Mouse (Mus musculus): ENCODE measurements around the gene Sipa1l3. TPM values are rescaled to one million over a fixed set of nuclear protein-coding genes. Genes with fewer than 3 reads are reported as not detected.

Gene Sipa1l3
- polyA plus RNA-seq, 1 experiment, result 29.4 TPM

GRCm38 (mm10) chr7:29430739-29431211, 87.7 kb downstream of the Sipa1l3 start:
- Histone ChIP-seq H3K9me3 (replicated peaks; ENCODE audit: control insufficient read depth, insufficient read depth, low read length, poor library complexity, severe bottlenecking) (no peaks in the 10 kb centered on the region), H3K9ac (ENCODE audit: low read depth, poor library complexity, severe bottlenecking) (no peak overlapping the region), H3K36me3 (ENCODE audit: control insufficient read depth, insufficient read depth, low read length, poor library complexity, severe bottlenecking) (no peaks in the 10 kb centered on the region), H3K4me1 (ENCODE audit: control insufficient read depth, insufficient read depth, low read length) (peaks cover 2% of the 10 kb centered on the region), H3K27ac (ENCODE audit: insufficient read depth, low read length) (no peak overlapping the region), H3K27me3 (ENCODE audit: control insufficient read depth, insufficient read depth, low read length, poor library complexity, severe bottlenecking) (no peaks in the 10 kb centered on the region), H3K4me3 (ENCODE audit: low read depth, low read length) (no peak overlapping the region)
- TF ChIP-seq POLR2A (IDR thresholded peaks at IDR 0.05; ENCODE audit: insufficient read depth, low read length), result no peak

GRCm38 (mm10) chr7:29426056-29426455, 92.4 kb downstream of the Sipa1l3 start:
- Histone ChIP-seq H3K27me3 (ENCODE audit: control insufficient read depth, insufficient read depth, low read length, poor library complexity, severe bottlenecking) (no peaks in the 10 kb centered on the region), H3K9me3 (replicated peaks; ENCODE audit: control insufficient read depth, insufficient read depth, low read length, poor library complexity, severe bottlenecking) (no peaks in the 10 kb centered on the region), H3K4me1 (ENCODE audit: control insufficient read depth, insufficient read depth, low read length) (peaks cover 1% of the 10 kb centered on the region), H3K27ac (ENCODE audit: insufficient read depth, low read length) (no peak overlapping the region), H3K9ac (ENCODE audit: low read depth, poor library complexity, severe bottlenecking) (no peak overlapping the region), H3K4me3 (ENCODE audit: low read depth, low read length) (no peak overlapping the region), H3K36me3 (ENCODE audit: control insufficient read depth, insufficient read depth, low read length, poor library complexity, severe bottlenecking) (no peaks in the 10 kb centered on the region)
- TF ChIP-seq EP300 (IDR thresholded peaks at IDR 0.05; ENCODE audit: insufficient read depth, low read depth, low read length) (no peak), CTCF (IDR thresholded peaks at IDR 0.05; ENCODE audit: low read depth, low read length) (no peak), POLR2A (IDR thresholded peaks at IDR 0.05; ENCODE audit: insufficient read depth, low read length) (no peak)

- H3K27ac ChIP-seq (ENCODE audit: insufficient read depth, low read length), result no peak overlapping the region
- no peaks in the 10 kb centered on the region for H3K36me3 ChIP-seq (ENCODE audit: control insufficient read depth, insufficient read depth, low read length, poor library complexity, severe bottlenecking)
- H3K9me3 ChIP-seq (replicated peaks; ENCODE audit: control insufficient read depth, insufficient read depth, low read length, poor library complexity, severe bottlenecking), result no peaks in the 10 kb centered on the region
- H3K27me3 ChIP-seq (ENCODE audit: control insufficient read depth, insufficient read depth, low read length, poor library complexity, severe bottlenecking), result no peaks in the 10 kb centered on the region
- H3K4me3 ChIP-seq (ENCODE audit: low read depth, low read length), result no peak overlapping the region
- peaks cover 1% of the 10 kb centered on the region for H3K4me1 ChIP-seq (ENCODE audit: control insufficient read depth, insufficient read depth, low read length)
- no peak overlapping the region for H3K9ac ChIP-seq (ENCODE audit: low read depth, poor library complexity, severe bottlenecking)
- TF ChIP-seq EP300 (IDR thresholded peaks at IDR 0.05; ENCODE audit: insufficient read depth, low read depth, low read length) (no peak), CTCF (IDR thresholded peaks at IDR 0.05; ENCODE audit: low read depth, low read length) (no peak), POLR2A (IDR thresholded peaks at IDR 0.05; ENCODE audit: insufficient read depth, low read length) (no peak)
Observed at GRCm38 (mm10) chr7:29425413-29425827, 93.0 kb downstream of the Sipa1l3 start.

- H3K9me3 ChIP-seq (replicated peaks; ENCODE audit: control insufficient read depth, insufficient read depth, low read length, poor library complexity, severe bottlenecking), result no peaks in the 10 kb centered on the region
- H3K36me3 ChIP-seq (ENCODE audit: control insufficient read depth, insufficient read depth, low read length, poor library complexity, severe bottlenecking), result no peaks in the 10 kb centered on the region
- no peaks in the 10 kb centered on the region for H3K27me3 ChIP-seq (ENCODE audit: control insufficient read depth, insufficient read depth, low read length, poor library complexity, severe bottlenecking)
- no peak overlapping the region for H3K9ac ChIP-seq (ENCODE audit: low read depth, poor library complexity, severe bottlenecking)
- H3K4me1 ChIP-seq (ENCODE audit: control insufficient read depth, insufficient read depth, low read length), result peaks cover 1% of the 10 kb centered on the region
- no peak overlapping the region for H3K27ac ChIP-seq (ENCODE audit: insufficient read depth, low read length)
- TF ChIP-seq CTCF (IDR thresholded peaks at IDR 0.05; ENCODE audit: low read depth, low read length) (no peak), EP300 (IDR thresholded peaks at IDR 0.05; ENCODE audit: insufficient read depth, low read depth, low read length) (no peak), POLR2A (IDR thresholded peaks at IDR 0.05; ENCODE audit: insufficient read depth, low read length) (no peak)
- H3K4me3 ChIP-seq (ENCODE audit: low read depth, low read length), result no peak overlapping the region
Observed at GRCm38 (mm10) chr7:29424690-29425089, 93.8 kb downstream of the Sipa1l3 start.

- Histone ChIP-seq H3K9me3 (replicated peaks; ENCODE audit: control insufficient read depth, insufficient read depth, low read length, poor library complexity, severe bottlenecking) (no peaks in the 10 kb centered on the region), H3K27me3 (ENCODE audit: control insufficient read depth, insufficient read depth, low read length, poor library complexity, severe bottlenecking) (no peaks in the 10 kb centered on the region), H3K9ac (ENCODE audit: low read depth, poor library complexity, severe bottlenecking) (no peak overlapping the region), H3K27ac (ENCODE audit: insufficient read depth, low read length) (no peak overlapping the region), H3K4me1 (ENCODE audit: control insufficient read depth, insufficient read depth, low read length) (peaks cover 6% of the 10 kb centered on the region), H3K36me3 (ENCODE audit: control insufficient read depth, insufficient read depth, low read length, poor library complexity, severe bottlenecking) (no peaks in the 10 kb centered on the region), H3K4me3 (ENCODE audit: low read depth, low read length) (no peak overlapping the region)
- TF ChIP-seq CTCF (IDR thresholded peaks at IDR 0.05; ENCODE audit: low read depth, low read length), result no peak
Observed at GRCm38 (mm10) chr7:29421909-29422244, 96.6 kb downstream of the Sipa1l3 start.

GRCm38 (mm10) chr7:29421240-29421908, 97.1 kb downstream of the Sipa1l3 start:
- TF ChIP-seq CTCF (IDR thresholded peaks at IDR 0.05; ENCODE audit: low read depth, low read length) (no peak), EP300 (IDR thresholded peaks at IDR 0.05; ENCODE audit: insufficient read depth, low read depth, low read length) (no peak), POLR2A (IDR thresholded peaks at IDR 0.05; ENCODE audit: insufficient read depth, low read length) (no peak)
- Histone ChIP-seq H3K27ac (ENCODE audit: insufficient read depth, low read length) (no peak overlapping the region), H3K4me3 (ENCODE audit: low read depth, low read length) (no peak overlapping the region), H3K27me3 (ENCODE audit: control insufficient read depth, insufficient read depth, low read length, poor library complexity, severe bottlenecking) (no peaks in the 10 kb centered on the region), H3K4me1 (ENCODE audit: control insufficient read depth, insufficient read depth, low read length) (peaks cover 6% of the 10 kb centered on the region), H3K9me3 (replicated peaks; ENCODE audit: control insufficient read depth, insufficient read depth, low read length, poor library complexity, severe bottlenecking) (no peaks in the 10 kb centered on the region), H3K9ac (ENCODE audit: low read depth, poor library complexity, severe bottlenecking) (no peak overlapping the region), H3K36me3 (ENCODE audit: control insufficient read depth, insufficient read depth, low read length, poor library complexity, severe bottlenecking) (no peaks in the 10 kb centered on the region)
